Comparison of ENCODE assay signal across 17 mouse cellular contexts in genomic region chr1:55605956-55606355, GRCm38 (mm10).
"Had no signal": no experiment of that assay in that cellular context is flagged by ENCODE, and none has a peak within 500 bp of the region (broad histone marks: within the 10 kb centered on the region; RNA-seq: fewer than 3 reads in every experiment).

No protein-coding gene starts in this region.

- ATAC-seq: inflammation-experienced regulatory T-cells, adult 6 months; intestine, embryonic 16.5 days; liver, embryonic 12.5 days had no signal

- H3K9me3 ChIP-seq: limb, embryonic 10.5 days; limb, embryonic 13.5 days; liver, embryonic 12.5 days; liver, embryonic 15.5 days; lung, embryonic 15.5 days had no signal

- H3K9ac ChIP-seq: limb, embryonic 13.5 days; liver, embryonic 12.5 days; liver, embryonic 15.5 days; lung, embryonic 15.5 days had no signal

- H3K27me3 ChIP-seq: limb, embryonic 13.5 days; liver, embryonic 12.5 days; liver, embryonic 15.5 days; lung, embryonic 15.5 days had no signal

- H3K4me1 ChIP-seq: limb, embryonic 10.5 days; limb, embryonic 13.5 days; liver, embryonic 12.5 days; liver, embryonic 15.5 days; lung, embryonic 15.5 days had no signal

- DNase-seq: layer of hippocampus, adult 9-11 months; liver; lung, adult 18-20 months; lung, postnatal 10 days; lung, postnatal 4 days; thymus, adult 2 months; thymus, postnatal 14 days; thymus, postnatal 4 days had no signal

- H3K27ac ChIP-seq: layer of hippocampus, adult 2 months; limb, embryonic 10.5 days; limb, embryonic 13.5 days; liver, embryonic 12.5 days; liver, embryonic 15.5 days; lung, embryonic 15.5 days had no signal

- H3K4me3 ChIP-seq: layer of hippocampus, adult 2 months; limb, embryonic 10.5 days; limb, embryonic 13.5 days; liver, embryonic 12.5 days; liver, embryonic 15.5 days; lung, embryonic 15.5 days had no signal

- H3K4me2 ChIP-seq: limb, embryonic 13.5 days; liver, embryonic 12.5 days; liver, embryonic 15.5 days; lung, embryonic 15.5 days; midbrain, embryonic 11.5 days had no signal

- H3K36me3 ChIP-seq: limb, embryonic 10.5 days; limb, embryonic 13.5 days; liver, embryonic 12.5 days; liver, embryonic 15.5 days; lung, embryonic 15.5 days had no signal
